Mouse (Mus musculus) midbrain, embryonic 13.5 days (tissue): ENCODE results near the gene Cdc34b. TPM values are rescaled to one million over a fixed set of nuclear protein-coding genes. Genes with fewer than 3 reads are reported as not detected.

Experiments used
- ATAC-seq: fragments of 200-750 bp; cut with Nextera tagmentation; 2 replicates; pipeline ENCODE4 v1.8.0; 2017; ENCODE audit warnings: mild to moderate bottlenecking, moderate TSS enrichment, moderate library complexity
- H3K27ac ChIP-seq: fragments of 300-500 bp; sonication (generic); 2 replicates; pipeline ENCODE4 v1.5.1; 2015; ENCODE audit warnings: inconsistent platforms, mild to moderate bottlenecking, moderate library complexity
- H3K27me3 ChIP-seq: fragments of 300-500 bp; sonication (generic); 2 replicates; pipeline ENCODE4 v1.6.1; 2015; ENCODE audit warnings: mild to moderate bottlenecking, inconsistent platforms
- H3K36me3 ChIP-seq: fragments of 300-500 bp; sonication (generic); 2 replicates; pipeline ENCODE4 v1.6.1; 2015; ENCODE audit warnings: mild to moderate bottlenecking, inconsistent platforms
- H3K4me1 ChIP-seq: fragments of 300-500 bp; sonication (generic); replicated peaks from 2 replicates; pipeline ENCODE4 v1.6.1; 2015; ENCODE audit warnings: inconsistent platforms
- H3K4me2 ChIP-seq: fragments of 300-500 bp; sonication (generic); replicated peaks from 2 replicates; pipeline ENCODE4 v1.6.1; 2015; ENCODE audit warnings: moderate library complexity, mild to moderate bottlenecking, inconsistent platforms
- H3K4me3 ChIP-seq: fragments of 300-500 bp; sonication (generic); replicated peaks from 2 replicates; pipeline ENCODE4 v1.5.1; 2015; ENCODE audit warnings: mild to moderate bottlenecking, inconsistent platforms
- H3K9ac ChIP-seq: fragments of 300-500 bp; sonication (generic); replicated peaks from 2 replicates; pipeline ENCODE4 v1.6.1; 2015; ENCODE audit warnings: mild to moderate bottlenecking, inconsistent platforms
- H3K9me3 ChIP-seq: fragments of 300-500 bp; sonication (generic); 2 replicates; pipeline ENCODE4 v1.6.1; 2016; ENCODE audit warnings: mild to moderate bottlenecking, inconsistent platforms
- polyA plus RNA-seq: library from polyadenylated mRNA; unstranded; fragments of >200 nt; fragmentation: Nextera tagmentation; extraction: Ambion mirVana; gene quantifications from 2 replicates; pipeline ENCODE4 v1.2.1, GENCODE M21; 2015

Gene Cdc34b
- polyA plus RNA-seq, 1 experiment from 2014 or later, result 0.22 TPM

DNA sequence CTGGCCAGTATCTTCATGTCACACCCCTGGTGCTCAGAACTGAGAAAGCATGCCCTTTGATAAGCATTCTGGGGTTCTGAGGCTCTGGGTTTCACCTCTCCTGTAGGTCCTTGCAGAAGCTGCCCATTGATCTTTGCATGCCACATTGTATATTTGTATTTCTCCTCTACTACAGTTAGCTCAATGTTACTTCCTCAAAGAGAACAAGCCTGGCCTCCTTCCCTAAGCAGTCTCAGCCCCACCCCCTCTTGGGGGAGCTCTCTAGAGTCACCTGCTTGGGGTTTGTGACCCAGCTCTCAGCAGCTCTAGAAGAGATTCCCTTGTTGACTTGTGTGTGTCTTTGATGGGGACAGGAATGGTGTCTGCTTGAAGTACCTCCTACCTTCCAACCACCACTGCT lies 50.1 kb downstream of the Cdc34b start:
- no peak overlapping the region for H3K9ac ChIP-seq
- no peaks in the 10 kb centered on the region for H3K4me1 ChIP-seq
- H3K4me3 ChIP-seq, result no peak overlapping the region
- no peak overlapping the region for H3K4me2 ChIP-seq
- H3K36me3 ChIP-seq, result no peaks in the 10 kb centered on the region
- H3K27me3 ChIP-seq, result 0 out of 2 replicates have a peak, but pooled peaks cover 4% of the 10 kb centered on the region
- no peak overlapping the region for H3K27ac ChIP-seq
- no peaks in the 10 kb centered on the region for H3K9me3 ChIP-seq
- no peak for ATAC-seq

Other genes with a start within 250 kb of the Cdc34b start
- 0.19 and 0.46 TPM in 2 replicates for gene Epn3, start 241.8 kb upstream of the Cdc34b start, polyA plus RNA-seq
- 2.4 and 3.6 TPM in 2 replicates for gene Mycbpap, start 220.0 kb upstream of the Cdc34b start, polyA plus RNA-seq
- 4.4 and 5.5 TPM in 2 replicates for gene Rsad1, start 192.5 kb upstream of the Cdc34b start, polyA plus RNA-seq
- 0.12 TPM in 1 of 2 replicates, not detected in the other for gene Chad, start 176.7 kb upstream of the Cdc34b start, polyA plus RNA-seq
- gene Acsf2, start 139.9 kb upstream of the Cdc34b start, polyA plus RNA-seq, result 1.7 TPM in 2 replicates
- 167 and 168 TPM in 2 replicates for gene Lrrc59, start 112.0 kb upstream of the Cdc34b start, polyA plus RNA-seq
- gene Mrpl27, start 88.0 kb upstream of the Cdc34b start, polyA plus RNA-seq, result 139 and 150 TPM in 2 replicates
- 11.6 and 13.6 TPM in 2 replicates for gene Eme1, start 87.8 kb upstream of the Cdc34b start, polyA plus RNA-seq
- 8.3 and 11.3 TPM in 2 replicates for gene Xylt2, start 64.3 kb upstream of the Cdc34b start, polyA plus RNA-seq
- not detected in 2 replicates for gene Gm11541, start 37.3 kb upstream of the Cdc34b start, polyA plus RNA-seq
- gene Tmem92, start 40.9 kb downstream of the Cdc34b start, polyA plus RNA-seq, result not detected in 2 replicates
- gene Col1a1, start 194.4 kb downstream of the Cdc34b start, polyA plus RNA-seq, result 51.5 and 68.9 TPM in 2 replicates
- gene Hils1, start 225.8 kb downstream of the Cdc34b start, polyA plus RNA-seq, result not detected in 2 replicates
- gene Sgca, start 234.5 kb downstream of the Cdc34b start, polyA plus RNA-seq, result 0.17 TPM in 1 of 2 replicates, not detected in the other
- gene Ppp1r9b, start 249.3 kb downstream of the Cdc34b start, polyA plus RNA-seq, result 17.4 and 17.8 TPM in 2 replicates